Mouse (Mus musculus): Measurements from ENCODE around the gene Clec4a3. TPM values are rescaled to one million over a fixed set of nuclear protein-coding genes. Genes with fewer than 3 reads are reported as not detected.

The Clec4a3 gene
- polyA plus RNA-seq (2012; rRNA removed), result 0.39 and 0.64 TPM in 2 replicates

GRCm38 (mm10) chr6:122952401-122952800, at the start of gene Clec4a3:
Gene Clec4a3 (plus strand): TSS chr6:122952515.

GRCm38 (mm10) chr6:122921451-122921850, 30.9 kb upstream of the Clec4a3 start, which contains the start of gene Clec4a1:
Gene Clec4a1 (plus strand): TSS chr6:122921848.

GRCm38 (mm10) chr6:122989876-122990437, 37.6 kb downstream of the Clec4a3 start, which contains the start of gene Clec4a4:
Gene Clec4a4 (plus strand): TSS chr6:122990367.

Other genes with a start within 250 kb of the Clec4a3 start
- gene Nanog, start 245.0 kb upstream of the Clec4a3 start, polyA plus RNA-seq (2012; rRNA removed), result 0.26 and 0.27 TPM in 2 replicates
- 21.9 and 24.5 TPM in 2 replicates for gene Slc2a3, start 150.9 kb upstream of the Clec4a3 start, polyA plus RNA-seq (2012; rRNA removed)
- gene Foxj2, start 132.6 kb upstream of the Clec4a3 start, polyA plus RNA-seq (2012; rRNA removed), result 7.8 and 10.6 TPM in 2 replicates
- 1.7 and 2.1 TPM in 2 replicates for gene C3ar1, start 96.4 kb upstream of the Clec4a3 start, polyA plus RNA-seq (2012; rRNA removed)
- 71.5 and 76.7 TPM in 2 replicates for gene Necap1, start 78.0 kb upstream of the Clec4a3 start, polyA plus RNA-seq (2012; rRNA removed)
- 1.1 and 1.2 TPM in 2 replicates for gene Clec4a1, start 30.7 kb upstream of the Clec4a3 start, polyA plus RNA-seq (2012; rRNA removed)
- not detected in 2 replicates for gene Clec4a4, start 37.9 kb downstream of the Clec4a3 start, polyA plus RNA-seq (2012; rRNA removed)
- not detected in 2 replicates for gene Clec4b1, start 97.4 kb downstream of the Clec4a3 start, polyA plus RNA-seq (2012; rRNA removed)
- gene Clec4a2, start 153.9 kb downstream of the Clec4a3 start, polyA plus RNA-seq (2012; rRNA removed), result 1.4 and 1.7 TPM in 2 replicates
- not detected in 2 replicates for gene Clec4b2, start 220.4 kb downstream of the Clec4a3 start, polyA plus RNA-seq (2012; rRNA removed)